Mouse (Mus musculus) kidney, embryonic 15.5 days (tissue): ENCODE measurements around the gene Map7d3. TPM values are rescaled to one million over a fixed set of nuclear protein-coding genes. Genes with fewer than 3 reads are reported as not detected.
A peak's percentile ranks its signal among the peaks of the same experiment; 100 is the strongest.

ENCODE experiments used
- ATAC-seq: fragments of 200-750 bp; cut with Nextera tagmentation; replicated peaks from 2 replicates; pipeline ENCODE4 v1.8.0; 2017; ENCODE audit warnings: moderate TSS enrichment; ENCODE audit not compliant: low FRiP score
- H3K27ac ChIP-seq: fragments of 300-500 bp; sonication (generic); 2 replicates; pipeline ENCODE4 v1.5.1; 2015; ENCODE audit warnings: mild to moderate bottlenecking, inconsistent platforms
- H3K27me3 ChIP-seq: fragments of 300-500 bp; sonication (generic); 2 replicates; pipeline ENCODE4 v1.6.1; 2015; ENCODE audit warnings: inconsistent platforms
- H3K36me3 ChIP-seq: fragments of 300-500 bp; sonication (generic); 2 replicates; pipeline ENCODE4 v1.6.1; 2015; ENCODE audit warnings: inconsistent platforms
- H3K4me1 ChIP-seq: fragments of 300-500 bp; sonication (generic); 2 replicates; pipeline ENCODE4 v1.6.1; 2015; ENCODE audit warnings: inconsistent platforms
- H3K4me2 ChIP-seq: fragments of 300-500 bp; sonication (generic); 2 replicates; pipeline ENCODE4 v1.6.1; 2015; ENCODE audit warnings: moderate library complexity, mild to moderate bottlenecking, inconsistent platforms
- H3K4me3 ChIP-seq: fragments of 300-500 bp; sonication (generic); replicated peaks from 2 replicates; pipeline ENCODE4 v1.5.1; 2015; ENCODE audit warnings: mild to moderate bottlenecking, inconsistent platforms
- H3K9ac ChIP-seq: fragments of 300-500 bp; sonication (generic); 2 replicates; pipeline ENCODE4 v1.6.1; 2015; ENCODE audit warnings: mild to moderate bottlenecking, inconsistent platforms
- H3K9me3 ChIP-seq: fragments of 300-500 bp; sonication (generic); replicated peaks from 2 replicates; pipeline ENCODE4 v1.6.1; 2016; ENCODE audit warnings: inconsistent platforms
- WGBS: fragments of 180-500 bp; shearing (Covaris S2); methylation state at CpG from one replicate; pipeline ENCODE4 v1.1.7; 2015; ENCODE audit warnings: mixed read lengths; 5-methylcytosine and 5-hydroxymethylcytosine counted together
- polyA plus RNA-seq: library from polyadenylated mRNA; unstranded; fragments of >200 nt; fragmentation: Nextera tagmentation; extraction: Ambion mirVana; gene quantifications from 2 replicates; pipeline ENCODE4 v1.2.1, GENCODE M21; 2015

Map7d3 gene
- polyA plus RNA-seq, result 2.0 and 2.5 TPM in 2 replicates

DNA sequence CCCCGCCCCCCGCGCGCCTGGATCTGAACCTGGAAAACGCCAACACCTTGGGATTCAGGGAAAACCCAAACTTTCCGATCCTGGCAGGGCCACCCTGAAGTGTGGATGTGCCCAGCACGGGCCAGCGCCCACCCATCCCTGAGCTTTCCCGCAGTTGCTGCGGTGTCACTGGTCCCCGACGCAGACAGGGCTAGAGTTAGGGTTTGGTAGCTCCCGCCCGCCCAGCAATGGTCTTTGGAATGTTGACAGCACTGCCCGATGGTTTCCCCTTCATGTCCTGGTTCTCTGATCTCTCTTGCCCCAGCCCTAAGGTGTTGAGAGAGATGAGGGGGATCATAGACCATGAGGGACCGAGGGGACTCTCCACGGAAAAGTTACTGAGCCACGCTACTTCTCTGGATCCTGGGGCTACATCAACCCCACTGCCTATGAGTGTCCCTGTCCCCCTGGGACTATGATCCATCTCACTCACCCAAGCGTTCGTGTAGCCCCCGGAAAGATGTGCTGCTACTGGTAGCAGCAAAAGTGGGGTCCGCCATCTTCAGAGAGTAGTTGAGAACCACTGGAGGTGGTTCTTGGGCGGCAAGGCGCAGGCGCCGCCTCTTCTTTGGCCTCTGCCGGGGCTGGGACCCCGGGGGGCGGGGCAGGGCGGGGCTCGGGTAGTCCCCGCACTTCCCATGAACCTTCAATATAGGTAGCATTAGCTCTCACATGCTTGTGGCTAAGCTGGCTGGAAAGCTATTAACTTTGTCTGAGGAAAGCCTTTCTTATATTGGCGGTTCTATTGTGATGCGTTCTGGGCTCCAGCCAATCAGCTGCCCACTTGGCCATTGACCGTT is at the start of gene Map7d3:
TSS of gene Map7d3 (minus strand) at position 562 of the 839 bp plus-strand sequence.
- Histone ChIP-seq H3K9me3 (no peaks in the 10 kb centered on the region), H3K27ac (no peak within 1 kb of the TSS), H3K4me1 (no peaks in the 10 kb centered on the region), H3K27me3 (no peaks in the 10 kb centered on the region), H3K4me2 (peak within 1 kb of the TSS; percentile 70), H3K9ac (peak within 1 kb of the TSS; percentile 21; the same call in 1 of the 2 replicates), H3K36me3 (no peaks in the 10 kb centered on the region), H3K4me3 (peak within 1 kb of the TSS; percentile 50)
- 19% methylated on average over 35 of the region's 35 CpGs for WGBS
- peak; percentile 76; the same call in 1 of the 2 replicates for ATAC-seq

DNA sequence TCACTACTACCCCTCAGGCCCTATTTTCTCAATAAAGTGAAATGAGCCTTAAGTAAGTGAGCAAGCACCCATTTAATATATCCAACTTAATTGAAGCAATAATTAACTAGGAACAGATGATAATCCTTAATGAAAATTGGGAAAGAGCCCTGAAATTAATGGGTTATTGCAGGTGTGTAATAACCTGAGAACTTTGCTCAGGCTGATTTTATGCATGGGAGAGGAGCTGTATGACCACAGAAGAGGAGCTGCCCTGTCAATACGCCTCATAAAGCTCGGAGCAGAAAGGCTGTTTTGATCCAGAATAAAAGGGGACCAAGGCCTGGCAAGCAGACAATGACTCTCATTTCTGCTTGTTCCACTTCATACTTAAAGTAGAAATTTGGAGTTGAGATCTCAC is 47.7 kb upstream of the Map7d3 start, which contains the start of gene Adgrg4:
TSS of gene Adgrg4 (plus strand) at position 301 of the 400 bp plus-strand sequence.
- Histone ChIP-seq H3K27ac (no peak within 1 kb of the TSS), H3K9me3 (no peaks in the 10 kb centered on the region), H3K4me1 (no peaks in the 10 kb centered on the region), H3K27me3 (no peaks in the 10 kb centered on the region), H3K9ac (no peak within 1 kb of the TSS), H3K4me3 (no peak within 1 kb of the TSS), H3K36me3 (no peaks in the 10 kb centered on the region), H3K4me2 (no peak within 1 kb of the TSS)
- ATAC-seq, result no peak
- 87% methylated on average over 2 of the region's 2 CpGs for WGBS

DNA sequence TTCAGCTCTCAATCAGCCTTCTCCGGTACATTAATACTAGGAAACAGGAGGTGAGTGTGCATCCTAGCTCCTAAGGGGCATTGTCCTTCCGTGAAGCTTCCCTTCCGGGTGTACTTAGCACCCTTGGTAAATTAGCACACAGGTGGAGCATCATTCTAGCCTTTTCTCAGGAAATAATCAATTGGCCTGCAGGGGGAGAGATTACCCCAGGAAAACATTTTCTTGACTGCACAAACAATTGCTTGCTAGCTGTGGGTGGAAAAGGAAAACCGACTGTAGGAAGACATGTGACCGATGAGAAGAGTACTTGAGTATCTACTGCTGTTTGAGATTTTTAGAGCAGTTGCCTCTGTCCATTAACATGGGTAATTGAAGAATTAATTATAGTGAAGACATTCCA is 19.1 kb upstream of the Map7d3 start:
- Histone ChIP-seq H3K4me1 (no peaks in the 10 kb centered on the region), H3K9ac (no peak overlapping the region), H3K4me2 (no peak overlapping the region), H3K36me3 (no peaks in the 10 kb centered on the region), H3K9me3 (no peaks in the 10 kb centered on the region), H3K4me3 (no peak overlapping the region), H3K27me3 (no peaks in the 10 kb centered on the region), H3K27ac (no peak overlapping the region)
- 67% methylated on average over 5 of the region's 5 CpGs for WGBS
- no peak for ATAC-seq

DNA sequence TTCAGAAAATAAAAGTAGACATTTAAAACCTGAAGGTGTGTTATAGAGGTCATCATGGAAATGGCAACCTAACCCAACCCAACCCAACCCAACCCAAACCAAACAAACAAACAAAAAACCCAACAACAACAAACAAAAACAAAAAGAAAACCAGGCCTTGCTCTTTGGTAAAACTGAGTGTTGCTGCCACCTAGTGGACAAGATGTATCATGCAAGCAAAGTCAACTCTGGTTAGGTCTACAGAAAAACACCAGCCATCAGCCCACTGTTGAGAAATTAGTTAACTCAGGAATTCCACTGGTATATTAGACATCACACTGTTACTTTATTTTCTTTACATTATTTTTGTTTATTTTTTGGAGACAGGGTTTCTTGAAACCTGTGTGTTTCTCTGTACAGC is 17.2 kb upstream of the Map7d3 start:
- Histone ChIP-seq H3K4me2 (no peak overlapping the region), H3K27me3 (no peaks in the 10 kb centered on the region), H3K9me3 (no peaks in the 10 kb centered on the region), H3K4me1 (no peaks in the 10 kb centered on the region), H3K36me3 (no peaks in the 10 kb centered on the region), H3K27ac (no peak overlapping the region), H3K4me3 (no peak overlapping the region), H3K9ac (no peak overlapping the region)
- ATAC-seq, result no peak

DNA sequence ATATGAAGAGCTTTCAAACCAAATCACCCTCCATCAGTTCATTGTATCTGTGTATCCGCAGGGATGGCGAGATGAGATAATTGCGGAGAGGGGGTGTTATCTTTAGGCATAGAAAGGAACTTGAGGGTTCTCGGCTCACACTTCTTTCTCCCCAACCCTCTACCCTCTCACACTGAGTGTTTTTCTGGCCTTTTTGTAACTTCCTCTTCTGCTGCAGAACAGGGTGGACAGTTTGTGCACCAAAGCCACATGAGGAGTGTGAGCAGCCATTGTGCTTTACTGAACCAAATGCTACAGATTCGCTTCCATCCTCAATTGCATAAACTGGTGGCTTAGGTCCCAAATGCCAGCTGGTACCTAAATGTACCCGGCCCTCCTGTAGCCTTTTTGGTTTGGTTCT is 13.7 kb upstream of the Map7d3 start:
- Histone ChIP-seq H3K36me3 (no peaks in the 10 kb centered on the region), H3K4me1 (no peaks in the 10 kb centered on the region), H3K9me3 (no peaks in the 10 kb centered on the region), H3K27me3 (no peaks in the 10 kb centered on the region), H3K4me2 (no peak overlapping the region), H3K4me3 (no peak overlapping the region), H3K27ac (no peak overlapping the region), H3K9ac (no peak overlapping the region)
- ATAC-seq, result no peak
- 90% methylated on average over 6 of the region's 6 CpGs for WGBS

DNA sequence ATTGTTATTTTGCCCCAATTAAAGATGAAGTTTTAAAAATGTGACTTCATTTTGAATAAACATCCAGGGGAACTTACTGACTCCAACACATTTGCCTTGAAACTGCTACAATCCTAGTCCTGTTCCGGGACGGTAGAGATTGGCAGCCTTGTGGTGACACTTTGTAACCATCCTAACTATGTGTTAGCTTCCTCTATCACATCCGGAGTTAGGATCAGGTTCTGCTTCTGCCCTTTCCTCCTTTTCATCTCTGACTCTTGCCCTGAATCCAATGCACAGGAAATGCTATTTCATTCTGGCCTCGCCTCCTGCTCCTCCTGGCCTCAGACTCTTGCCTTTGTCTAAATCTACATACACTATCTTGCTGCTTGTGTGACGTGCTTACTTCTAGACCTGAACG is 5.4 kb upstream of the Map7d3 start:
- no peak for ATAC-seq
- H3K4me1 ChIP-seq, result no peaks in the 10 kb centered on the region
- H3K4me2 ChIP-seq, result no peak overlapping the region
- no peak overlapping the region for H3K9ac ChIP-seq
- no peaks in the 10 kb centered on the region for H3K36me3 ChIP-seq
- H3K9me3 ChIP-seq, result no peaks in the 10 kb centered on the region
- H3K27ac ChIP-seq, result no peak overlapping the region
- WGBS, result 76% methylated on average over 6 of the region's 6 CpGs
- no peak overlapping the region for H3K4me3 ChIP-seq
- H3K27me3 ChIP-seq, result no peaks in the 10 kb centered on the region

DNA sequence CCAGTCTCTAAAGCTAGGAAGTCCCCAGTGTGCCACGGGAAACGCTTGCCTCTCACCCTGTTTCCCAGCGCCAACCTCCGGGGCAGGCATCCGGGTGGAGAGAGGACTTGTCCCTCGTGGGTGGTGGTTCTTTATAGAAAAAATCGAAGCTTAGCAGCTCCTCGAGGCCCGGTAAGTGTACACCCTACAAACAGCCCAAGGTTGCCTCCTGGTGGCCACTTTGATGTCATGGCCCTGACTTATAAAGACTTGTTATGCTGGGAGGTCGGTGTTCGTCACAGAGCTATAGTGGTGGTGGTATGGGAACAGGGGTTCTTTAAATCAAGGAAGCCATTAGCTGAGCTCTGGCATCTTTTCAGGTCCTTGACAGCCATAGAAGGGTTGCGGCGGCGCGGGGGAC is 30.9 kb downstream of the Map7d3 start:
- no peak for ATAC-seq
- Histone ChIP-seq H3K4me2 (no peak overlapping the region), H3K4me3 (no peak overlapping the region), H3K27me3 (no peaks in the 10 kb centered on the region), H3K36me3 (no peaks in the 10 kb centered on the region), H3K4me1 (no peaks in the 10 kb centered on the region), H3K27ac (no peak overlapping the region), H3K9me3 (no peaks in the 10 kb centered on the region), H3K9ac (no peak overlapping the region)
- WGBS, result 57% methylated on average over 15 of the region's 15 CpGs

DNA sequence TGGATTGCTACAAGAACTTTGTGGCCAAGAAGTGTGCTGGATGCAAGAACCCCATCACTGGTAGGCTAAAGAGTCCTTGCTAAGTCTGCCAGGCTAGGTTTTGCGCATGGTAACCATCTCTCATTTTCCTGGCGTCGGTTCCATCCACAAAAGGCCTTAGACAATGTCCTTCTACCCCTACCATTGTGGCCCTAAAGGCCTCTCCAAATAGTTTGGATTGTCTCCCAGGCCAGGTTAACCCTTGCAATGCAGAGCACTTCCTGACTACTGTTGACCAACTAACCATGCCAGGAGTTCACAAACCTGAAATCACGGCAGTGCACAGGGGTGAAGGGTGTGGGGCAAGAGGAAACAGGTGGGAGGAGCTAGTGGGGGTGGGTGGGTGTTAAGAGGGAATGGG is 31.5 kb downstream of the Map7d3 start:
- H3K4me2 ChIP-seq, result no peak overlapping the region
- H3K9me3 ChIP-seq, result no peaks in the 10 kb centered on the region
- H3K4me3 ChIP-seq, result no peak overlapping the region
- H3K4me1 ChIP-seq, result no peaks in the 10 kb centered on the region
- H3K27ac ChIP-seq, result no peak overlapping the region
- H3K9ac ChIP-seq, result no peak overlapping the region
- no peaks in the 10 kb centered on the region for H3K36me3 ChIP-seq
- H3K27me3 ChIP-seq, result no peaks in the 10 kb centered on the region
- WGBS, result 80% methylated on average over 4 of the region's 4 CpGs
- no peak for ATAC-seq

DNA sequence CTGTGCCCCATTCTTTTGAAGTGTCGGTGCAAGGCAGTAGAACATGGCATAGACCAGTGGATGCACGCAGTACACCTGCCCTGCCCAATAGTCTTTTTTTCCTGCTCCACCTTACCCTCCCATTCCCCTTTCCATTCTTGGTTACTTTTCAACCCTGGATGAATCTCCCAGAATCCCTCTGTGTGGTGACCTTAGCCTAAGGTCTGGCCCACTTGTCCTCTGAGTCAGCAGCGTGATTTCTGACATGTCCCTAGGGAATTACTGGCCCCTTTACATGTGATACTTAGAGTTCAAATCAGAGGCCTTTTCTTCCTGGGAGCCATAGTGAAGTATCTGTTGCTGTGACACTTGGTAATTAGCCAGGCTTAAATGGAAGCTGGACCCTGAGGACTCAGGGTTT is 34.6 kb downstream of the Map7d3 start:
- 74% methylated on average over 3 of the region's 3 CpGs for WGBS
- H3K27me3 ChIP-seq, result no peaks in the 10 kb centered on the region
- H3K4me2 ChIP-seq, result no peak overlapping the region
- H3K4me3 ChIP-seq, result no peak overlapping the region
- H3K4me1 ChIP-seq, result no peaks in the 10 kb centered on the region
- no peaks in the 10 kb centered on the region for H3K36me3 ChIP-seq
- no peak overlapping the region for H3K9ac ChIP-seq
- H3K27ac ChIP-seq, result no peak overlapping the region
- no peaks in the 10 kb centered on the region for H3K9me3 ChIP-seq
- no peak for ATAC-seq

DNA sequence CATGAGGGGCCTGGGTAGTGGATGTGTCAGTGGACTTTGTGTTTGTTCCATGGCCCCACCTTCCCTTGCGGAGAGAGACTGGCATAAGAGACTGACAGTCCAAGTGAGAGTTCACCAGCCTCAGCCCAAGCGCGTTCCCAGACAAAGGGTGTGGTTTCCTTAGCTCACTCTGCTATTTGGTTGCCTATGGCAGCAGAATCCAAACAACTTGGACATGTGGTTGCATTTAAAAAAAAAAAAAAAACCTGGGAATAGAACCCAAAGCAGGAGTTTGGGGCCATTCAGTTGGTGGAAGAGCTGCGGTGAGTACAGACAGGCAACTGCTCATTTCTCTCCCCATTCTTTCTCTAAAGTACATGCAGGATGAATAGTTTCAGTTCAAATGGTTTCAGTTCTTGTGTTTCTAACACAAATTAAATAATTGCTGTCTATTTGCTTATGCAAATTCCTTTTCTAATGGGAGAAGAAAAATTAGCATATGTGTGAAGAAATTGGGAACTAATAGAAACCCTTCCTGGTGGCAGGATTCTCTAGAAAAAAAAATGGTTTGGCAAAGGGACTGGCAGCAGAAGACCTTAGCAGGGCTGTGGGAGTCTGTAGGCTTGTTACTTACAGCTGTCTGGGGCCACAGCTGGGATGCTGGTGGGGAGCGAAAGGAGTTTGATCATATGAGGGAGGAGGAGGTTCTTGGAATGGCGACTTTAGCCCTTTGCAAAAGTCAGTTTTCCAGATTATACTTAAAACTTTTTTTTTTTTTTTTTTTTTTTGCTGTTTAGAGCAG is 35.7 kb downstream of the Map7d3 start:
- 71% methylated on average over 6 of the region's 6 CpGs for WGBS

DNA sequence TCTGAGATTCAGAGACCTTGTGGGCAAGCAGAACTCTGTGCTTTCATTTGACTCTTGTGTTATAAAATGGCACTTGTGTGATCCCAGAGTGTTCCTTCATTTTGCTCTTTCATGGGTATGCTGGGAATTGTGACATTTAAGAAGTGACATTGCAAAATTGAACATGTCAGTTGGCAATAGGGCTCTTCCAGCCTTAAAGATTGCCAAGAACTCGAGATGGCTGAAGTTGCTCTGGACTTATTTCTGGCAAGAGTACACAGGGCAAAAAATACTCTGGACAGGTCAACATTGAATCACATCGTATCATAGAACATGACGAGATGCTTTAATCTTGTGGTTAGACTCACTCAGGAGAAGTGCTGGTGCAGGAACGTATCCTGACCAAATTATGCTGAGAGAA is 48.8 kb downstream of the Map7d3 start:
- Histone ChIP-seq H3K4me1 (no peaks in the 10 kb centered on the region), H3K27me3 (no peaks in the 10 kb centered on the region), H3K9ac (no peak overlapping the region), H3K27ac (no peak overlapping the region), H3K4me2 (no peak overlapping the region), H3K36me3 (no peaks in the 10 kb centered on the region), H3K9me3 (no peaks in the 10 kb centered on the region), H3K4me3 (no peak overlapping the region)
- no peak for ATAC-seq
- 85% methylated on average over 4 of the region's 4 CpGs for WGBS

More for the DNA sequence above, 35.7 kb downstream of the Map7d3 start:
- Histone ChIP-seq H3K27ac (no peak overlapping the region), H3K9me3 (no peaks in the 10 kb centered on the region), H3K27me3 (no peaks in the 10 kb centered on the region), H3K36me3 (no peaks in the 10 kb centered on the region), H3K4me3 (no peak overlapping the region), H3K9ac (no peak overlapping the region), H3K4me2 (no peak overlapping the region), H3K4me1 (no peaks in the 10 kb centered on the region)
- ATAC-seq, result no peak

DNA sequence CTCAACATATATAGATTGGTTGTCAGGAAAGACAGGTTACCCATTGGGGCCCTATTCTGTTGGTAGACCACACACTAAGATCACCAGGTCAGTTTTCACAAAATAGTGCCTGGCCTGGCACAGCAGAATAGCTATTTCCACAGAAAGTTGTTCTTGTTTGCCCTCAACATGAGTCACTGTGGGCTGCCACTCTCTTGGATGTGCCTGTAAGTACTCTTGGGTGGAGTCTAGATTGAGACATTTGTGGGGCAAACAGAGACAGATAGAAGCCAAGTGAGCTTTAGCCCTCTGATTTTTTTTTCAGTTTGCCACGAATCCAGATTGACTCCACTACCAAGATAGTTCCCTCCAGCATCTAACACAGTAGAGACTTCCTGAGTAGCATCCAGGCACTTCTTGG is 50.4 kb downstream of the Map7d3 start:
- Histone ChIP-seq H3K4me2 (no peak overlapping the region), H3K9me3 (no peaks in the 10 kb centered on the region), H3K27ac (no peak overlapping the region), H3K4me3 (no peak overlapping the region), H3K9ac (no peak overlapping the region), H3K36me3 (no peaks in the 10 kb centered on the region), H3K27me3 (no peaks in the 10 kb centered on the region), H3K4me1 (no peaks in the 10 kb centered on the region)
- ATAC-seq, result no peak
- 65% methylated on average over 1 of the region's 1 CpGs for WGBS
